Mouse (Mus musculus): Measurements from ENCODE around the gene Scgb2b24. TPM values are rescaled to one million over a fixed set of nuclear protein-coding genes. Genes with fewer than 3 reads are reported as not detected.

The Scgb2b24 gene
- total RNA-seq (2022), result not detected

DNA sequence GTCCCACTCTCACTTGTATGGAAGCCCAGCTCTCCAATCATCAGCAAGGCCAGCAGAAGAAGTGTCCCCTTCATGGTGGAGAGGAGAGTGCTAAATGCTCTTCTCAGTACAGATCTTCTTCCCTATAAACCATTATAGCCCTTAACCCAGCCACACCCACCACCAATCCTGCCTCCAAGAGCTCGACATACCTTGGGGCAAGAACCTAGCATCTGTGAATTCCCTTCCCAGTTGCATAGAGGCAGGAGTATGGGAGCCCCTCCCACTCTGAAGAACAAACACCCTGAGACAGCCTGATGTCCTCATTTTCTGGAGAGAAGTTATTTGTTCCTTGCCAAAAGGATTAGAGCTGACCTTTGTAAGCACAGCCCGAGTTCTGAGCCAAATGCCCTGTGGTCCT lies at the start of gene Scgb2b24:
Gene Scgb2b24, minus strand, starts transcription at position 101 of the 400 bp plus-strand sequence.
- no peak for DNase-seq (ENCODE audit: low spot score in 2 of 2)

DNA sequence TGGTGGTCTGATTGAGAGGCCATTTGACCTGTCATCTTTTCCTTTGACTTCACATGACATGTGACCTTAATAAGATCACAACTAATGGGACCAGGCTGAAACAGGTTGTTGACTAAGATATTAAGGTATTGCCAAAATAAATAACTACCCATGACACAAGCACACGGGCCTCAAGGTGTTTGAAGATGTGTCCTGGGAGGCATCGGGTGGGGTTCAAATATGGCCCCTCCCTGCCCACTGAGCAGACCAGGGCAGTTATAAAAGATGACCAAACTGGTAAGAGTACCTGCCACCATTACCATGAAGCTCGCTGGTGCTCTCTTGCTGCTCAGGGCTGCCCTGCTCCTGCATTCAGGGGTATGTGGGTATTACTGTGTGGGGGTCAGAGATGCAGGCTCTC lies 4.4 kb upstream of the Scgb2b24 start, which contains the start of gene Scgb1b24:
Gene Scgb1b24, plus strand, starts transcription at position 301 of the 400 bp plus-strand sequence.
- DNase-seq (ENCODE audit: low spot score in 2 of 2), result no peak

DNA sequence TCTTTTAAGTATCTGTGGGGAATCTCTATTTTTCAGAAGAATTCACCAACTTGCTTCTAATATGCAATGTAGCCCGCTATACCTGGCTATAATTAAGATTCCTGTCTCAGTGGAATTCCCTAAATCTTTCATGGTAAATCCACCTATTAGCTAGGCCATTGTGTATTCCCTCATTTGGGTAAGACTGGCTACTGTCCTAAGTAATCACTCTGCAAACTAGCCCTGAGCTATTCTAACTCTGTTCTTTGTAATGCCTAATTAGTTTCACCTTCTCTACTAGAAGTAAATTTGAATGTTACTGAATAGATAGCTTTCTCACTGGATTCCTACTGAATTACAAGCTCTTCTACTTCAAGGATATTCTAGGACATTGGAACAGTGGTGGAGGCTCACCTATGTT lies 49.2 kb downstream of the Scgb2b24 start:
- DNase-seq (ENCODE audit: low spot score in 2 of 2), result no peak

Other genes with a start within 250 kb of the Scgb2b24 start
- not detected for gene Scgb2b21, start 218.9 kb downstream of the Scgb2b24 start, total RNA-seq (2022)
- gene Scgb1b24, start 4.5 kb upstream of the Scgb2b24 start, total RNA-seq (2022), result not detected
- gene Scgb2b26, start 205.7 kb upstream of the Scgb2b24 start, total RNA-seq (2022), result not detected